Mouse (Mus musculus) adrenal gland, adult 2 months (tissue): ENCODE results near the gene Cox15. TPM values are rescaled to one million over a fixed set of nuclear protein-coding genes. Genes with fewer than 3 reads are reported as not detected.
A peak's percentile ranks its signal among the peaks of the same experiment; 100 is the strongest.

Experiments used
- DNase-seq: peaks from one replicate; pipeline ENCODE4 v3.0.0; 2021
- long read RNA-seq: library from polyadenylated mRNA; stranded (forward); transcript quantifications from one replicate; pipeline ENCODE4 v2.0.0, GENCODE M21; 2021
- polyA plus RNA-seq: library from polyadenylated mRNA; depleted of rRNA; stranded (reverse); fragments of >200 nt; gene quantifications from 2 replicates; pipeline ENCODE4 v1.2.3, GENCODE M21; 2012; rRNA removed
- total RNA-seq, 2 experiments: library from RNA; stranded (reverse); gene quantifications; 2 replicates each; pipeline ENCODE4 v1.2.3; 2021

Cox15 gene
- total RNA-seq (10 to 100 TPM; 36.4 to 59.4 TPM), polyA plus RNA-seq (21.3 and 25.3 TPM in 2 replicates)
- long read RNA-seq, full-length matches to known transcripts: 111 of 116 reads
- long read RNA-seq, partial matches to known transcripts: 1 of 116 reads
- long read RNA-seq, other reads (novel, unspliced or antisense): 4 of 116 reads

GRCm38 (mm10) chr19:43752489-43753225 lies at the start of gene Cox15, which contains the start of gene Cutc:
TSS of gene Cox15 (minus strand) at chr19:43753000.
TSS of gene Cutc (plus strand) at chr19:43752996.
- peak; percentile 99 for DNase-seq

GRCm38 (mm10) chr19:43801427-43802051 lies 48.7 kb upstream of the Cox15 start:
- DNase-seq: no peak

- DNase-seq: peak; percentile 78
Measured at GRCm38 (mm10) chr19:43797216-43797615, 44.4 kb upstream of the Cox15 start.

GRCm38 (mm10) chr19:43795511-43795910 lies 42.7 kb upstream of the Cox15 start:
- no peak for DNase-seq

GRCm38 (mm10) chr19:43793951-43794350 lies 41.2 kb upstream of the Cox15 start:
- DNase-seq: no peak

- DNase-seq: no peak
Measured at GRCm38 (mm10) chr19:43792537-43792936, 39.7 kb upstream of the Cox15 start.

- DNase-seq: no peak
Measured at GRCm38 (mm10) chr19:43789817-43790216, 37.0 kb upstream of the Cox15 start.

GRCm38 (mm10) chr19:43786249-43787026 lies 33.6 kb upstream of the Cox15 start:
- DNase-seq: no peak

- no peak for DNase-seq
Measured at GRCm38 (mm10) chr19:43784761-43785160, 32.0 kb upstream of the Cox15 start.

- no peak for DNase-seq
Measured at GRCm38 (mm10) chr19:43781980-43782379, 29.2 kb upstream of the Cox15 start, which contains the start of gene Abcc2. TSS of gene Abcc2 (plus strand) at chr19:43782192.

GRCm38 (mm10) chr19:43780391-43780790 lies 27.6 kb upstream of the Cox15 start:
- no peak for DNase-seq

GRCm38 (mm10) chr19:43777308-43777707 lies 24.5 kb upstream of the Cox15 start:
- no peak for DNase-seq

- no peak for DNase-seq
Measured at GRCm38 (mm10) chr19:43776561-43776960, 23.8 kb upstream of the Cox15 start.

- no peak for DNase-seq
Measured at GRCm38 (mm10) chr19:43775433-43775832, 22.6 kb upstream of the Cox15 start.

GRCm38 (mm10) chr19:43772311-43772710 lies 19.5 kb upstream of the Cox15 start:
- no peak for DNase-seq

GRCm38 (mm10) chr19:43771499-43771969 lies 18.7 kb upstream of the Cox15 start:
- DNase-seq: no peak

- DNase-seq: no peak
Measured at GRCm38 (mm10) chr19:43770584-43770983, 17.8 kb upstream of the Cox15 start.

- DNase-seq: peak; percentile 63
Measured at GRCm38 (mm10) chr19:43769366-43769960, 16.7 kb upstream of the Cox15 start.

- peak; percentile 30 for DNase-seq
Measured at GRCm38 (mm10) chr19:43767549-43768322, 14.9 kb upstream of the Cox15 start.

- DNase-seq: no peak
Measured at GRCm38 (mm10) chr19:43766451-43766850, 13.7 kb upstream of the Cox15 start.

GRCm38 (mm10) chr19:43762410-43762809 lies 9.6 kb upstream of the Cox15 start:
- no peak for DNase-seq
